Mouse (Mus musculus) lung, postnatal 0 days (tissue): Measurements from ENCODE around the gene Gatad2b. TPM values are rescaled to one million over a fixed set of nuclear protein-coding genes. Genes with fewer than 3 reads are reported as not detected.
A peak's percentile ranks its signal among the peaks of the same experiment; 100 is the strongest.

ENCODE experiments used
- ATAC-seq: fragments of 200-750 bp; cut with Nextera tagmentation; 2 replicates; pipeline ENCODE4 v1.8.0; 2017; ENCODE audit warnings: moderate library complexity
- DNase-seq: peaks from one replicate; pipeline ENCODE4 v3.0.0-alpha.2; 2016; ENCODE audit warnings: low spot score
- H3K27ac ChIP-seq: fragments of 300-500 bp; sonication (generic); 2 replicates; pipeline ENCODE4 v1.5.1; 2014; ENCODE audit warnings: antibody characterized with exemption, mild to moderate bottlenecking, low read length, mixed read lengths
- H3K27me3 ChIP-seq: fragments of 300-500 bp; sonication (generic); replicated peaks from 2 replicates; pipeline ENCODE4 v1.6.1; 2014; ENCODE audit warnings: low read length, mixed read lengths; ENCODE audit not compliant: insufficient read depth
- H3K36me3 ChIP-seq: fragments of 300-500 bp; sonication (generic); 2 replicates; pipeline ENCODE4 v1.6.1; 2014; ENCODE audit warnings: low read length, mixed read lengths; ENCODE audit not compliant: insufficient read depth
- H3K4me1 ChIP-seq: fragments of 300-500 bp; sonication (generic); 2 replicates; pipeline ENCODE4 v1.6.1; 2014; ENCODE audit warnings: antibody characterized with exemption, low read depth, low read length, mixed read lengths; ENCODE audit not compliant: insufficient read depth
- H3K4me2 ChIP-seq: fragments of 300-500 bp; sonication (generic); replicated peaks from 2 replicates; pipeline ENCODE4 v1.6.1; 2014; ENCODE audit warnings: low read depth, mild to moderate bottlenecking, low read length, moderate library complexity, mixed read lengths
- H3K4me3 ChIP-seq: fragments of 300-500 bp; sonication (generic); 2 replicates; pipeline ENCODE4 v1.5.1; 2014; ENCODE audit warnings: low read depth, low read length
- H3K9ac ChIP-seq: fragments of 300-500 bp; sonication (generic); replicated peaks from 2 replicates; pipeline ENCODE4 v1.6.1; 2014; ENCODE audit warnings: low read depth, mild to moderate bottlenecking
- H3K9me3 ChIP-seq: fragments of 300-500 bp; sonication (generic); 2 replicates; pipeline ENCODE4 v1.6.1; 2016; ENCODE audit warnings: low read length, mixed read lengths
- CTCF ChIP-seq: IDR thresholded peaks from 2 replicates; pipeline ENCODE4 v1.5.1; 2016; ENCODE audit warnings: antibody characterized with exemption, mild to moderate bottlenecking
- EP300 ChIP-seq: IDR thresholded peaks from 2 replicates; pipeline ENCODE4 v1.6.1; 2016; ENCODE audit warnings: antibody characterized with exemption, mild to moderate bottlenecking, control low read depth
- WGBS: fragments of 180-500 bp; shearing (Covaris S2); extraction: QIAGEN DNeasy Blood & Tissue Kit; methylation state at CpG from one replicate; pipeline ENCODE4 v1.1.7; 2014; 5-methylcytosine and 5-hydroxymethylcytosine counted together
- polyA plus RNA-seq: library from polyadenylated mRNA; unstranded; fragments of >200 nt; fragmentation: Nextera tagmentation; extraction: Ambion mirVana; gene quantifications from 2 replicates; pipeline ENCODE4 v1.2.1, GENCODE M21; 2015

Gatad2b gene
- polyA plus RNA-seq, 1 experiment from 2014 or later = 9.2 TPM

GRCm38 (mm10) chr3:90400993-90401392 lies 108.0 kb downstream of the Gatad2b start:
- no peak overlapping the region for H3K27ac ChIP-seq
- no peak overlapping the region for H3K9ac ChIP-seq
- TF ChIP-seq CTCF (no peak), EP300 (no peak)
- H3K9me3 ChIP-seq = no peaks in the 10 kb centered on the region
- no peaks in the 10 kb centered on the region for H3K27me3 ChIP-seq
- ATAC-seq = no peak
- no peak for DNase-seq
- H3K36me3 ChIP-seq = peaks cover 50% of the 10 kb centered on the region
- no peak overlapping the region for H3K4me3 ChIP-seq
- no peaks in the 10 kb centered on the region for H3K4me1 ChIP-seq
- WGBS = 60% methylated on average over 4 of the region's 4 CpGs
- no peak overlapping the region for H3K4me2 ChIP-seq

- ATAC-seq (no peak), DNase-seq (no peak)
- H3K27ac ChIP-seq = no peak overlapping the region
- no peak overlapping the region for H3K9ac ChIP-seq
- H3K36me3 ChIP-seq = peaks cover 59% of the 10 kb centered on the region
- no peaks in the 10 kb centered on the region for H3K27me3 ChIP-seq
- TF ChIP-seq EP300 (no peak), CTCF (no peak)
- H3K4me2 ChIP-seq = no peak overlapping the region
- H3K4me3 ChIP-seq = no peak overlapping the region
- no peaks in the 10 kb centered on the region for H3K9me3 ChIP-seq
- no peaks in the 10 kb centered on the region for H3K4me1 ChIP-seq
- WGBS = 79% methylated on average over 3 of the region's 3 CpGs
Observed at GRCm38 (mm10) chr3:90404121-90404520, 111.1 kb downstream of the Gatad2b start.

- Histone ChIP-seq H3K27me3 (no peaks in the 10 kb centered on the region), H3K4me3 (no peak overlapping the region), H3K9me3 (no peaks in the 10 kb centered on the region), H3K9ac (no peak overlapping the region), H3K27ac (no peak overlapping the region), H3K36me3 (peaks cover 59% of the 10 kb centered on the region), H3K4me2 (no peak overlapping the region), H3K4me1 (no peaks in the 10 kb centered on the region)
- 73% methylated on average over 4 of the region's 4 CpGs for WGBS
- no peak for DNase-seq
- ATAC-seq = no peak
- TF ChIP-seq CTCF = no peak
- no peak for TF ChIP-seq EP300
Observed at GRCm38 (mm10) chr3:90404609-90405008, 111.6 kb downstream of the Gatad2b start.

GRCm38 (mm10) chr3:90406414-90406813 lies 113.4 kb downstream of the Gatad2b start:
- no peak for TF ChIP-seq CTCF
- DNase-seq (no peak), ATAC-seq (no peak)
- Histone ChIP-seq H3K4me2 (no peak overlapping the region), H3K27me3 (no peaks in the 10 kb centered on the region), H3K4me3 (no peak overlapping the region), H3K4me1 (no peaks in the 10 kb centered on the region), H3K9ac (no peak overlapping the region), H3K36me3 (peaks cover 52% of the 10 kb centered on the region), H3K9me3 (no peaks in the 10 kb centered on the region), H3K27ac (no peak overlapping the region)
- 91% methylated on average over 5 of the region's 5 CpGs for WGBS

GRCm38 (mm10) chr3:90408721-90409120 lies 115.7 kb downstream of the Gatad2b start:
- H3K36me3 ChIP-seq = peaks cover 34% of the 10 kb centered on the region

GRCm38 (mm10) chr3:90412312-90413010 lies 119.5 kb downstream of the Gatad2b start:
- no peaks in the 10 kb centered on the region for H3K9me3 ChIP-seq
- no peaks in the 10 kb centered on the region for H3K4me1 ChIP-seq
- no peak overlapping the region for H3K27ac ChIP-seq
- 36% methylated on average over 5 of the region's 5 CpGs for WGBS
- TF ChIP-seq EP300 (no peak), CTCF (peak; percentile 97)
- H3K27me3 ChIP-seq = no peaks in the 10 kb centered on the region
- peaks cover 19% of the 10 kb centered on the region; the same call in 1 of the 2 replicates for H3K36me3 ChIP-seq
- H3K9ac ChIP-seq = no peak overlapping the region
- peak; percentile 81 for ATAC-seq
- DNase-seq = peak; percentile 87
- H3K4me3 ChIP-seq = no peak overlapping the region
- H3K4me2 ChIP-seq = no peak overlapping the region

More at GRCm38 (mm10) chr3:90408721-90409120, 115.7 kb downstream of the Gatad2b start:
- WGBS = 83% methylated on average over 3 of the region's 3 CpGs
- DNase-seq (no peak), ATAC-seq (no peak)
- Histone ChIP-seq H3K27me3 (no peaks in the 10 kb centered on the region), H3K4me1 (no peaks in the 10 kb centered on the region), H3K9ac (no peak overlapping the region), H3K9me3 (no peaks in the 10 kb centered on the region), H3K27ac (no peak overlapping the region), H3K4me3 (no peak overlapping the region), H3K4me2 (no peak overlapping the region)
- TF ChIP-seq EP300 (no peak), CTCF (no peak)
